Mouse (Mus musculus) left cerebral cortex, adult 18-20 months (tissue): ENCODE measurements around the gene Prtn3. TPM values are rescaled to one million over a fixed set of nuclear protein-coding genes. Genes with fewer than 3 reads are reported as not detected.

Experiments
- DNase-seq, 2 experiments: peaks; one replicate each; pipeline ENCODE4 v3.0.0; 2021 to 2022; ENCODE audit warnings: low spot score in 2 of 2, mixed read lengths in 1 of 2
- long read RNA-seq, 2 experiments: library from polyadenylated mRNA; stranded (forward); transcript quantifications; one replicate each; pipeline ENCODE4 v2.0.0; 2021
- total RNA-seq, 2 experiments: library from RNA; stranded (reverse); gene quantifications; 2 replicates each; pipeline ENCODE4 v1.2.3; 2021

Prtn3 gene
- total RNA-seq = 1 to 10 TPM; 2.2 to 2.3 TPM
- long read RNA-seq, experiment 1, partial matches to known transcripts = 0 of 4 reads
- long read RNA-seq, experiment 1, other reads (novel, unspliced or antisense) = 2 of 4 reads
- long read RNA-seq, experiment 2, partial matches to known transcripts = 0 of 1 reads
- long read RNA-seq, experiment 2, other reads (novel, unspliced or antisense) = 0 of 1 reads

GRCm38 (mm10) chr10:79874290-79874862 lies at the start of gene Prtn3, which contains the start of gene Plppr3:
Prtn3 (plus strand) TSS chr10:79874476.
Plppr3 (minus strand) TSS chr10:79874634.
- no peak for DNase-seq

DNA sequence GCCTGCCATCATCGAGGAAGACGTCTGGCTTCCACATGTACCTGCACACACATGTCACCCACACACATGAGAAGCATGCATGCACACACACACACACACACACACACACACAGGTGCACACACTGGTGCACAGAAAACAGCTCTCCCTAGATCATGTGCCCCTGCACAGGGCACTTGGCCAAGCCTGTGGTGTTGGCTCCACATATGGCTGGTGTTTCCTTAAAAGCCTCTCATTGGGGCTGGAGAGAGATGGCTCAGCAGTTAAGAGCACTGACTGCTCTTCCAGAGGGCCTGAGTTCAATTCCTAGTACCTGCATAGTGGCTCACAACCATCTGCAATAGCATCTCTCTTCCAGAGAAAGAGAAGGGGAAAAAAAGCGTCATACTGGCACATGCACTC lies 42.7 kb upstream of the Prtn3 start:
- DNase-seq = no peak

- DNase-seq = no peak
Measured at GRCm38 (mm10) chr10:79832026-79832785, 42.1 kb upstream of the Prtn3 start.

- DNase-seq = no peak
Measured at GRCm38 (mm10) chr10:79832786-79833181, 41.5 kb upstream of the Prtn3 start.

DNA sequence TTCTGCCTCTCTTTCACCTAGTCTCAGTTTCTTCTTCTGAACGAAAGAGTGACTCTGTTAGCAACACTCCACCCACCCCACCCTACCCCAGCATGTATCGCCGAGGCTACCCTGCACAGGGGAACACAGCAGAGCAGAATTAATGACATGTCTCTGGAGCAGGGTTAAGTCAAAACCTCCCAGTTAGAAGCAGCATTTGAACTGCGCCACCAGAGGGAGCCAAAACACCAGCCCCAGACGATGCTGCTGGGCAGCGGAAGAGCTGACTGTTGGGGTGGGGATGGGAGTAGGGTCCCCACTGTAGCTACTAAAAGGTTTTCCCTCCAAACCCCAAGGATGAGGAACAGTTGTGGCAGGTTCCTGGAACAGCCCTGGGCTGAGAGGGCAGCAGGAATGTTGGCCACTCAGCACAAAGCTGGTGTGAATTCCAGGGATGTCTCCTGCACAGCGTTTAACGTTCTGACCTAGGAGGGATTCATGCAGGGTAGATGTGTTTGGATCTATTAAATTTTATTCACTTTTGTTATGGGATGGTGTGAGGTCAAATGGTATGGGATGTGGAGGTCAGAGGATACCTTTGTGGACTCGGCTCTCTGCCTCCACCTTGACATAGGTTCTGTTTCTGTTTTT lies 39.4 kb upstream of the Prtn3 start:
- peak; percentile 82 to 84 for DNase-seq

- DNase-seq = no peak
Measured at GRCm38 (mm10) chr10:79836918-79837317, 37.4 kb upstream of the Prtn3 start.

DNA sequence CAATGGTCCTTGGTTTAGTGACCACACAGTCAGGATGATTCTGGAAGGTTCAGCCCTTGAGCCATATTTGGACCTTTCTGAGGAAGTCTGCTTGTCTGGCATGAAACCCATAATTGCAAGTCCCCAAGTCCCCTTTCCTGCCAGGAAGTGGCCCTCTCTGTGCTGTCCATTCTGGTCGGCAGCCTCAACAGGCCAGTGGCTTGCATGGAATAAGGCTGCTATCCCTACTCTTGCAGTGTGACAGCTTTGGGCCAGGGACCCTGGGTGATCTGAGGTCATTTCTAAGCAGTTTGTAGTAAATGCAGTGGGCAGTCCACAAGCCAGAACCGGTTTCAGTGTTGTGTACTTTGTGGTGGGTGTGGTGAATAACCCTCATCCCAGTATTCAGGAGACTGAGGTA lies 36.1 kb upstream of the Prtn3 start:
- DNase-seq = no peak

DNA sequence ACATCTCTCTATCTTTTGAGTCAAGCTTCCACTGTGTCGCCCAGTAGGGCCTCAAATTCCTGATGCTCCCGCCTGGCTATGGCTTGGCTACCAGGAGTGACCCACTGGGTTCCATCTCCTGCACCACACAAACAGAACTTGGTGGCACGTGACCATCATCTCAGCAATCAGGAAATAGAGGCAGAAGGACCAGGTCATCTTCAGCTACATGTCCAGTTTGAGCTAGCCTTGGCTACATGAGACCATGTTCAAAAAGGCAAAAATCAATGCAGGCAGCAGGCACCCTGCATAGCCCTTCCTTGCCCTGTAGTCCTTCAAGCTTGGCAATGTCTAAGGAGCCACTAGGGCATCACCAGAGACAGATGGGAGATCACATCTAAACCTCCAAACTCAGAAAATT lies 34.2 kb upstream of the Prtn3 start:
- no peak for DNase-seq

DNA sequence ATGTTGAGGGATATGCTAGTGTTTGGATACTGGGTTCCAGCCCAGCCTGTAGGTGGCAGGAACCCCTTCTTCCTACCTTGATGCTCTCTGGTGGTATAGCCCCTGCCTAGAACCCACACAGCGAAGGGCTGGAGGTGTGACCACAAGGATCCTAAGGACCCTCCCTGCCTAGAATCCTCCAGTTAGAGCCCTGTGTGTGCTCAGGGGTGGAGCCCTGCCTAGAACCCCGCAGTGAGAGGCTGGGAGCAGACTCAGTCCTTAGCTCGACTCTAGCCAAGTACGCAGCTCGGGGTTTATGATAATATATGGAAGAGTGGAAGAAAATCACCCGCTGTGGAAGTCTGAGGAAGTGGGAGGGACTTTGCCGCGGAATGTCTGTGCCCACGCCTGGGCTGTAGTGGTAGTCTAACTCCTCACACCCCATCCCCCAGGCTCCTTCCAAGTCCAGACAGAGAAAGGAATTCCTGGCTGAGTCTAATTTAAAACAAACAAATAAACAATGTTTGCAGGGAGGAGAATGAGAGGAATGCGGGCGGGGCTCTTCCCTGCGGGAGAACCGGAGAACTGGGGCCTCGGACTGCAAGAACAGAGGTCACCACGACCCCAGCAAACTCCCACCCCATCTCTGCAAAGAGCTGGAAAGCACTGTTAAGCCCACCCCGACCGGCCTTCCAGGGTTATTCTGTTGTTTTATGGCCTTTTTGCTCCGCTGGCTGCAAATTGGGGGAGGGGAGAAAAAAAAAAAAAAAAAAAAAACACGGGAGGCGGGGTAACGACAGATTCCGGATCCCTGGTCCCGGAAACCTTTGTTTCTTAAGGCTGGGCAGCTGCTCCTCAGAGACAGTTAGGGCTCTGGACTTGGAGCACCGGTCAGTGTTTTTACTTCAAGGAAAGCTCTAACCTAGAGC lies 33.4 kb upstream of the Prtn3 start:
- DNase-seq = peak; percentile 68 to 77

GRCm38 (mm10) chr10:79842322-79842721 lies 32.0 kb upstream of the Prtn3 start:
- DNase-seq = no peak

- no peak for DNase-seq
Measured at GRCm38 (mm10) chr10:79843476-79843875, 30.8 kb upstream of the Prtn3 start.

GRCm38 (mm10) chr10:79846553-79846952 lies 27.7 kb upstream of the Prtn3 start:
- DNase-seq = no peak

- no peak for DNase-seq
Measured at GRCm38 (mm10) chr10:79849941-79850628, 24.2 kb upstream of the Prtn3 start.

DNA sequence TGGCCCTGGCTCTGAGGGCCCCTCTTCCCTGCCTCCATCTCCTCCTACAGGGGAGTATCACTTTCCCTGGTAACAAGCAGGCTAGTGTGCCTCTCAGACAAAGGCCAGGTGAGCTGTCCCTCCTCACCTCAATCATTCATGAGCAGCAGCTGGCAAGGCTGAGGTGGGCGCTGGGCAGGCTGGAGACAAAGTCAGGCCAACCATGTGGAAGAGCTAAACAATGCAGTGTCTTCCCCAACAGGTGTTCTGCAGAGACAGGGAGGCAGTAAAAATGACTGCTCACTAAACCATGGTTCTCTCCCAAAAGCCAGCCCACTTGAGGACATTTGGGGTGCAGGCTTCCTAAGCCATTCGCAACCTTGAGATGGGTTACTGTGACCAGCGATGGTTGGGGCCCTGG lies 22.6 kb upstream of the Prtn3 start:
- DNase-seq = no peak

- DNase-seq = no peak
Measured at GRCm38 (mm10) chr10:79852107-79852789, 22.0 kb upstream of the Prtn3 start.

GRCm38 (mm10) chr10:79852827-79853226 lies 21.4 kb upstream of the Prtn3 start:
- DNase-seq = no peak

DNA sequence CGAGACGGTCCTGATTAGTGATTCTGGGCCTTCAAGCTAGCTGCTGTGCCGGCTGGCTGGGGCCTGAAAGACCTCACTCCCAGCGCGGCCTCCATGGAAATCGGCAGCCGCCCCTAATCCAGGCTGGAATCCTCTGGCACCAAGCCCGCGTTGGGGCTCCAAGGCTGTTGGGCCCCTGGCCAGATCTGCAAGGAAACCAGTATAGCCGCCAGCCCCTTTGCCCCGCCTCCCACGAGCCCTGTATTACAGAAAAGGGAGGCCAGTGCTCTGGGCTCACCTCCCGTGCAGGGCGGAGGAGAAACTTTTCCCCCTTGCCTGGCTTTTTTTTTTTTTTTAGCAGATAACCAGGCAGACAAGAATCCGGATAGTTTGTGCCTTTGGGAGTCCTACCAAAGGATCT lies 20.9 kb upstream of the Prtn3 start:
- DNase-seq = peak; percentile 73 to 74

DNA sequence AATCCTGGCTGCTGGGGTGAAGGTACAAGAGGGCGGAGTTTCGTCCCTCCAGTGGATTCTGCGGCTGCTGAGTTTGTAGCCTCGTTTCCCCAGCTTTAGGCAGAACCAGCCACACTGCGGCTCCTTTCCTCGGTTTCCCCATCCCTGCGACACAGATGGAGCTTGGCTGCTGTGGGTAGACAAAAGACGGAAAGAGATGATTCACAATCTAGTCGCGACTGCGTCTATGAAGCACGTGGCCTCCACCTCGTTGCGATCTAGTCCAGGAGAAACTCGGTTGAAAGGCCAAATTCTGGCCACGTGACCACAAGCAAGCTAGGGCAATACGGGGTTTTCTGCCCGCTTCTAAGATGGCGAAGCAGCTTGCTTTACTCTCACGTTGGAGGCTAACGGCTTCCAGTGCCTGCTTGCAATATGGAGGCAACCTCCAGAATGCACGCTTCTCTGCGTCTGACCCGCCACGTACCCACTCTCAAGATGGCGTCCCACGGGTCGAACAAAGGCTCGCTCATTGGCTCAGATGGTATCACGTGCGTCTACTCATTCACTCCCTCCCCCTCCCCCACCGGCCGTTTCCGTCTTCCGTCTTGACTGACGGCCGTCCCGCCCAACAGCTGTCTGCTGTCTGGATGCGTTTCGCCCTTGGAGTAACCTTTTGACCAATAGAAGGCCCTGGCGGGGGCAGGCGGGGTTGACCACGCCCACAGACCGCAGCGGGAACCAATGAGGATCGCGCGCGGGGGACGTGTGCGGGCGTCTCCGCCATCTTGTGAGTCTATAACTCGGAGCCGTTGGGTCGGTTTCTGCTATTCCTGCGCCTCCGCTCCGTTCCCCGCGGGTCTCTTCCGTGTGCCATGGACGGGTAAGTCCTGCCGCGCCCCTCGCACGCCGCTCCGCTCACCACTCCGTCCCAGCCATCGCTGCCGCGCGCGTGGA lies 20.1 kb upstream of the Prtn3 start, which contains the start of gene Ptbp1:
Gene Ptbp1 (plus strand): TSS at position 568 of the 936 bp plus-strand sequence.
- DNase-seq = peak; percentile 99
